Mouse (Mus musculus) Patski (cell line): ENCODE data around the gene Hexim1. TPM values are rescaled to one million over a fixed set of nuclear protein-coding genes. Genes with fewer than 3 reads are reported as not detected.

ENCODE experiments used
- ATAC-seq: fragments of 100-300 bp; one replicate; pipeline ENCODE4 v1.8.0; 2021
- CTCF ChIA-PET: fragments of 350-600 bp; sonication (Branson Sonifier 250); formaldehyde crosslinking; loops from one replicate; lab custom pipeline; 2022; ENCODE audit warnings: inconsistent platforms; lab: Charles Lee
- POLR2A ChIA-PET: fragments of 350-600 bp; sonication (Branson Sonifier 250); formaldehyde crosslinking; loops from one replicate; lab custom pipeline; 2022; ENCODE audit warnings: antibody characterized with exemption, inconsistent platforms; lab: Charles Lee
- DNase-seq: peaks from one replicate; pipeline ENCODE4 v3.0.0-alpha.2; 2011; ENCODE audit warnings: low read depth, low spot score
- H3K27me3 ChIP-seq: fragments of 371-371 bp; one replicate; pipeline ENCODE4 v1.5.1; 2021
- CTCF ChIP-seq: fragments of 100-300 bp; IDR thresholded peaks from one replicate; pipeline ENCODE4 v1.5.1; 2021
- in situ Hi-C: fragments of 300-500 bp; cut with MboI; formaldehyde crosslinking; loops from 3 replicates; pipeline ENCODE4 v1.11.1; 2018; ENCODE audit warnings: low pct_unique_long_range_greater_than_20kb, mixed read lengths
- polyA plus RNA-seq: library from polyadenylated mRNA; unstranded; gene quantifications from one replicate; pipeline ENCODE4 v1.2.3, GENCODE M21; 2021

Gene Hexim1
- 47.5 TPM for polyA plus RNA-seq

DNA sequence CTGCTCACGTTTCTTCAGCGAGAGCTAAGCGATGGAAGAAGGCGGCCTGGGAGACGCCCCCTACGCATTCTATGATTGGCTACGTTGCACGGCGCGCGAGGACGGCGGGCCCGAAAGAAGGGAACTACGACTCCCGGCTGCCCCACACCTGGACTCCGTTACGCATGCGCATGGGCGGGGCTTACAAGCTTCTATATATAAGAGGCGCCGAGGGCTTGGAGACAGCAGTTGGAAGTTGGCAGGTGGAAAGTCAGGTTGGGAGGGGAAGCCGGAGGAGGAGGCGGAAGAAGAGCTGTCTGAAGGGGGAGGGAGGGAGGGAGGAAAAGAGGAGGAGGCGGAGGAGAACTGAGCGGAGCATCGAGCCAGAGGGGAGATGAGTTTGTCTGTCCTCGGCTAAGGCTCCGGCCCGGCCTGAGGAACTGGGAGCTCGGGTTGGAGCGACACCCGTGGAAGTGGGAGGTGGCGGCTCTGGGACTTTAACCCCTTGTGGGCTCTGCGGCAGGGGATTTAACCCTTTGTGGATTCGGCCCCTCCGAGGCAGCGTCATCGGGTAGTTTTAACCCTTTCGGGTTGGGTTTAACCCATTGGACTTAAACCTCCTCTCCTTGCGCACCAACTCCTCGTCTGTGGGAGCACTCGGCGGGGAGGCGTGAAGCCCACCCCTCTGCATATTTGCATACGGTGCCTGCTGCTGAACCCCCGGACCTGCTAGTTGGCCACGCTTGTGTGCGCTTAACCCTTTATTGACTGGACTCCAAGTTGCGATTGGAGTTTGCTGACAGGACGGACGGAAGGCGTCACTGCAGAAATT is at the start of gene Hexim1:
Hexim1 (plus strand) TSS at position 224 of the 811 bp plus-strand sequence.
- TF ChIP-seq CTCF: no peak
- ChIA-PET CTCF (interaction anchor here (0.9 to 6.0 kb wide), 10 partner anchors 13 to 43 kb away, joined by 3 to 68 read pairs (median 5); partner anchors contain the start of genes Acbd4, Hexim2 and Plcd3), POLR2A (interaction anchor here (0.5 to 7.3 kb wide), 8 partner anchors 12 to 71 kb away, joined by 3 to 86 read pairs (median 8); partner anchors contain the start of genes Acbd4, Hexim2 and Plcd3)
- ATAC-seq (peak; percentile 87), DNase-seq (peak; percentile 99)
- H3K27me3 ChIP-seq: no peaks in the 10 kb centered on the region
- in situ Hi-C loops: no loop called here

DNA sequence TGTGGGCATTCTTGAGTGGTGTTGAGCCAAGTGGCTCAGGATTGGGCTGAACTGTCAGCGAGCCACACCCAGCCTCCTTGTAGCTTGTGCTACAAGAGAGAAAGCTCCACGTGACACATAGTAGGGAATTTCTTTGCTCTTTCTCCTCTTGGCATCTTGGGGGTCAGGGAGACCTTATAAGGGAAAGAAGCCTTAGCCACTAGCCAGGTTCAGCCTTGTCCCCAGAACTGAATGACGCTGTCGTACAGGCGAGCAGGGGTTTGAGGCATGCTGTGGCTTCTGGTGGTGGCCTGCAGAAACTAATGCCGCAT is 49.0 kb upstream of the Hexim1 start:
- TF ChIP-seq CTCF: no peak
- CTCF ChIA-PET: no interaction called here
- ATAC-seq (no peak), DNase-seq (no peak)
- in situ Hi-C loops: no loop called here
- no peaks in the 10 kb centered on the region for H3K27me3 ChIP-seq
- POLR2A ChIA-PET: no interaction called here

DNA sequence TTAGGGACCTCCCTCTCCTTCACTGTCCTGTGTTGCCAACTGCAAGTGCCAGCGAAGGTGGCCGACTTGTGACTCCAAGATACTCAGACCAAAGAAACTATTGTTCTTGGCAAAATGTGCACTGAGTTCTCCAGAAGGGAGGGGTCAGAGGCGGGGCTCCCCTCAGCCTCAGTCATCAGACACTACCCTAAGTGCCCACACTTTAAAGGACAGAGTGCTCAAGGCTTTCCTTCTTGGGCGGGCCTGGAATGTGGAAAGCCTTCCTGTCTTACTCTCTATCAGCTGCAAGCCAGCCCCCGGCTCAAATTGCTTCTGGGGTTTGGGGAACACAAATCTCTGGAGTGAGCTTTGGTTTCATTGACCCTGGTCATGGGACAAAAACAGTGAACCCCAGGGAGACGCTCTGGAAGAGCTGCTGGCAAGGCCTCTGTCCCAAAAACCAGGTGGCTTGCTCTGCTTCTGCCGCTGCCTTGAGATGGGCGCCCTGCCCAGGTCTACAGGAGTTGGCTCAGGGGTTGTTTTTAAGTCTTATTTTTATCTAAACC is 48.5 kb upstream of the Hexim1 start:
- no peak for TF ChIP-seq CTCF
- ATAC-seq (peak; percentile 8), DNase-seq (no peak)

DNA sequence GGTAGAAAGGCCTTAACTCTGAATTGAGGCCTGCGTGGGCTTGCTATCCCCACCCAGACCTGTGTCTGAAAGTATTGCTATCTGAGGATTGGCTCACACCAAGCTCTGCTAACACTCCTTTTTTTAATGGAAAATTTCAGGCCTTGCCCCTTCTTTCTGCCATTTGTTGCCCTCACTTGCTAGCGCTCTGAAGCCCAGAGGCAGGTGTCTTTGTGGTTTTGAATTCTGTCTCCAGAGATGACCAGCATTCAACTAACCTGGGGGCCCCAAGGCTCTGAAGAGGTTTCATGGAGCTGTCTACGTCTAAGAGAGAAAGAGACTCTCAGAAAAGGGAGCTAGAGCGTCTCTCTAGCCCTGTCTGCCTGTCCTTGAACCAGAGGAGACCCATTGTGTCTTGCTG is 47.8 kb upstream of the Hexim1 start:
- ATAC-seq: no peak
- H3K27me3 ChIP-seq: no peaks in the 10 kb centered on the region
- DNase-seq: no peak
- POLR2A ChIA-PET: interaction anchor here (0.7 to 1.3 kb wide), 3 partner anchors 9 to 26 kb away, joined by 3 to 5 read pairs (median 3); no protein-coding TSS in a partner anchor
- in situ Hi-C loops: no loop called here
- CTCF ChIA-PET: interaction anchor here (1.2 to 1.9 kb wide), 2 partner anchors 14 to 34 kb away, joined by 3 to 5 read pairs; no protein-coding TSS in a partner anchor
- TF ChIP-seq CTCF: no peak

More for the DNA sequence above, 48.5 kb upstream of the Hexim1 start:
- ChIA-PET CTCF (interaction anchor here (1.2 to 1.9 kb wide), 2 partner anchors 14 to 35 kb away, joined by 3 to 5 read pairs; no protein-coding TSS in a partner anchor), POLR2A (interaction anchor here (0.7 to 1.3 kb wide), 2 partner anchors 8 to 12 kb away, joined by 3 to 5 read pairs; no protein-coding TSS in a partner anchor)
- in situ Hi-C loops: no loop called here
- H3K27me3 ChIP-seq: no peaks in the 10 kb centered on the region

DNA sequence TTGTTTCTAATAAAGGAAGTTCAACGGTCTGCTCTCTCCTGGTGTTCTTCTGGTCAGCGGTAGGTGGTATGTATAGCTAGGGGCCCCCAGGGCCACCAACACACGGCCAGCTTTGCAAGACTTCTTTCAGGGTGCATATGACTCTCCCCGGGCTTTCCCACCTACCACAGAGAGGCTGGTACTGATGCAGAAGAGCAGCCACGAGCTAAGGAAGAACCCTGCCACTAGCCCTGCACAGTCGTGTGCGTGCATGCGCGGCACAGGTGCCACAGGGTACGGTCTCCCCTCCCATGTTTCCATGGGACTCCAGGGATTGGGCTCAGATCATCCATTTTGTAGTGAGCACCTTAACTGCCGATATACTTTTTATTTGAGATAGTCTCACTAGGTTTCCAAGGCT is 47.1 kb upstream of the Hexim1 start:
- in situ Hi-C loops: no loop called here
- no peak for DNase-seq
- ChIA-PET POLR2A (interaction anchor here (0.7 to 1.3 kb wide), 3 partner anchors 10 to 41 kb away, joined by 3 to 5 read pairs (median 3); partner anchors contain the start of gene Dcakd), CTCF (interaction anchor here (1.1 to 1.9 kb wide), 2 partner anchors 15 to 34 kb away, joined by 3 to 5 read pairs (median 3); no protein-coding TSS in a partner anchor)
- no peak for ATAC-seq
- no peak for TF ChIP-seq CTCF
- no peaks in the 10 kb centered on the region for H3K27me3 ChIP-seq

DNA sequence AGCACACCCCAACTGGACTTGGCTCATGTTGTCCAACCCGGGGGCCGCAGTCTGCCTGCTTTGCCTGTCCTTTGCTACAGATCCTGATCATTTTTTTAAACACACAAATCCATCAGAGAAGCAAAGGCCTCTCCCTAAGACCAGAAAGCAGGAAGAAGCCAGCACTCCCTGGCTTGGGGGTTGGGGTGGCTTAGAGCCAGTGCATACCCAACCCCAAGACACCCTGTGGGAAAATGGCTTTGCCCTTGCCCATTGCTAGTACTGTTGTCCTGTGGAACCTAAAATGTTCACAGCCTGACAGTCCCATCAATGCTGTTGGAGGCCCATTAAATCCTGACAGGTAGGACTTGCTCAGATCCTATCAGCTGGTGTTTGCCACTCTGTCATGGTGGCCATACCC is 46.3 kb upstream of the Hexim1 start:
- ChIA-PET CTCF (interaction anchor here (1.1 kb wide), 1 partner anchor 33 kb away, joined by 3 read pairs; no protein-coding TSS in a partner anchor), POLR2A (interaction anchor here (0.7 kb wide), 1 partner anchor 41 kb away, joined by 3 read pairs; the partner anchor contains the start of gene Dcakd)
- no peaks in the 10 kb centered on the region for H3K27me3 ChIP-seq
- in situ Hi-C loops: no loop called here
- ATAC-seq: no peak
- TF ChIP-seq CTCF: no peak
- no peak for DNase-seq

DNA sequence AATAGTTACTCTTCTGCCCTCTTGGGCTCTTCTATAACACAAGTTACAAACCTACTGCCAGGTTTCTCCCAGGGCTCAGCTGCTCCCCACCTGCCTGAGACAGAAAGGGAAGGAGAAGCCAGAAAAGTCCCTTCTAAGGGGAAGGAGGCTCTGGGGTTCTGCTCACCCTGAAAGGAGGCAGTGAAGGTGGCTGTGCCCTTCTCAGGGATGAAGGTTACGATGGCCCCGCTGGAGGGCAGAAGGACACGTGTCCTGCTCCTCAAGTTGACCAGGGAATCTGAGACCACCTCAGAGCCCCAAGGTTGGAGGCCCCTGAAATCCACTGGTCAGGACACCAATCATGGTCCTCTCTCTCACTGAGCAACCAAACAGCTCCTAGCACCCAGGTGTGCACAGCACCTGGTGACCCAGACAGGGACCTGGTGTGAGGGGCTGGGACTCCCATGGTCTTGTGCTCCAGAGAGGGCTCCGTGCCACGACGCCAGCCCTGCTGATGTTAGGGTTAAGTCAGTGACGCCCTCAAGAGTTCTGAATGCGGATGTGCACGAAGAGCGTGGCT is 45.6 kb upstream of the Hexim1 start:
- in situ Hi-C loops: no loop called here

DNA sequence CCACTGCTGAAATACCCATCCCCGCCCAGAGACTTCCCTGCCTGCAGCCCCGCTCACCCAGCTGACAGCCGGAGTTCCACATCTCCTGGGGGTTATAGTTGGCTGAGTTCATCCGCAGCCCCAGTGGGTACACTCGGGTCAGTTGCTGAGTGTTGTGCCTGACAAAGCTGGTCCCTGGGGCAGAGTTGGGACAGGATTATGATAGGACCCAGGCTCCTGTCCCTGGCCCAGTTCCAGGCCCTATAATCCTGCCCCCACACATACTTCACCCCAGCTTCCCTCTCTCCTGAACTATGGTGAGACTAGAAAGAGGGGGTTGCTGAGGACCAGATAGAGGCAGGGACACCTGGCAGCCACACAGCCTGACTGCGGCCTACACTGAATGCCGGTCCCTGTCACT is 42.4 kb upstream of the Hexim1 start:
- DNase-seq: no peak
- ChIA-PET POLR2A (no interaction called here), CTCF (interaction anchor here (1.2 kb wide), 1 partner anchor 16 kb away, joined by 3 read pairs; no protein-coding TSS in a partner anchor)

More for the DNA sequence above, 45.6 kb upstream of the Hexim1 start:
- CTCF ChIA-PET: no interaction called here
- POLR2A ChIA-PET: no interaction called here
- no peak for TF ChIP-seq CTCF
- H3K27me3 ChIP-seq: no peaks in the 10 kb centered on the region
- DNase-seq (no peak), ATAC-seq (no peak)

DNA sequence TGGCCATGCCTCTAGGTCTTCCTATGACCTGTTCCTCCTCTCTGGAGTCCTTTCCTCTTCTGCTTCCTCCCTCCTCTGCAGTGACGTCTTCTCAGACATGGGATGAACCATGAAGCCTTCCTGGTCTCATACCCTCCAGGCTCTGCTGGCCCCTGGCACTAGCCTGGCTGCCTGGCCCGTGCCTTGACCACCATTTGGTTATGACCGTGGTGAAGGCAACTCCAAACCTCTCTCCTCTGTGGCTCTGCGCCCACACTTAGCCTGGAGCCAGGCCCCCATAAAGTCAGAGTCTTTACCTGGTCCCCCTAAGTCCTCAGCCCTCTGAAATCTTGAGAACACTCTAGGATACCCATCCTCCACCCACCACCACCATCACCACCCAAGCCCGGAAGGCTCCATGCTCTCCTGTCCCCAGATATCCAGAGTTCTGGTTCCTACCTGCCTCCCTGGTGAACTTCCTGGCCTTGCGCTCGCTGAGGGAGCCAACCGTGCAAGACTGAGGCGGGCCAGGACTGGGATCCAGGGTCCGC is 41.8 kb upstream of the Hexim1 start:
- no peak for DNase-seq
- no peak for ATAC-seq
- ChIA-PET POLR2A (no interaction called here), CTCF (interaction anchor here (1.2 kb wide), 1 partner anchor 16 kb away, joined by 3 read pairs; no protein-coding TSS in a partner anchor)
- H3K27me3 ChIP-seq: no peaks in the 10 kb centered on the region
- in situ Hi-C loops: no loop called here
- no peak for TF ChIP-seq CTCF

More for the DNA sequence above, 42.4 kb upstream of the Hexim1 start:
- no peak for TF ChIP-seq CTCF
- in situ Hi-C loops: no loop called here
- ATAC-seq: no peak
- H3K27me3 ChIP-seq: no peaks in the 10 kb centered on the region

DNA sequence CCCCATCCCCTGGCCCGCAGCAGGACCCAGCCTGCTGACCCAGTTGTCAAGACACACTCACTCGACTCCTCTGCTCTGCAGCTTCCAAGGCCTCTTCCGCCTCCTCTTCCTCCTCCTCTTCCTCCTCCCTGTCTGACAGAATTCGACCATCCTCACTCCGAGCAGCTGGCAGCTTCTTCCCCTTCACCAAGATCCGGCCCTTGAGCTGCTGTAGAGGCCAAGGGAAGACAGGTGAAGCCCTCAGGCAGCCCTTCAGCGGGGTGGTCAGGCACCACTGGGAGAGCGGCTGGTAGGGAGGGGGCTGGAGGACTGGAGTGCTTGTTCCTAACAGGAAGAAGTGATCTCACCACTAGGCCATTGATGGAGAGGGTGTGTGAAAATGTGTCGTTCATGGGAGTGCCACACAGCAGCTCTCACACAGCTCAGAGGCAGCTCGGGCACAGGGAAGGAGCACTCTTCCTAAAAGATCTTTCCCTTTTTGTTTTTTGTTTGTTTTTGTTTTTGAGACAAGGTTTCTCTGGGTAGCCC is 41.2 kb upstream of the Hexim1 start:
- CTCF ChIA-PET: no interaction called here
- no peak for TF ChIP-seq CTCF
- DNase-seq (no peak), ATAC-seq (no peak)
- in situ Hi-C loops: no loop called here
- POLR2A ChIA-PET: no interaction called here
- no peaks in the 10 kb centered on the region for H3K27me3 ChIP-seq
